ENCODE assay signal across 9 mouse cellular contexts in the genomic region with DNA sequence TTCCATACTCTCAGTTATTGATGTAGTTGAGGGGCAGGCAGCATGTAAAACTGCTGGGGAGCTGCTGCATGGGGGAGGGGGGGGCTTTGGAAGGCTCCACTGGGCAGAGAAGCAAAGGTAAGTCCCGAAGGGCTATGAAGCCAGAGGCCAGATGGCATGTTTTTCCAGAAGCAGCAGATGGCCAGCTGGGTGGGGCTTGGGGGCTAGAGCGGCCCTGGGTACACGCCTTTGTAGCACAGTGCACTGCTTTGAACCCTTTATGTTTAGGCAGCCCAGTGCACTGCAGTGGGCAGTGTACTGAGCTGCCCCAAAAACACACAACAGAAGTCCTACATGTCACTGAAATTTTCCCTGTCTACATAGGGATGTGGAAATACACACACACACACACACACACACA. TPM values are rescaled to one million over a fixed set of nuclear protein-coding genes. Genes with fewer than 3 reads are reported as not detected.
A peak's percentile ranks its signal among the peaks of the same experiment; 100 is the strongest.
DNase-seq lines count a peak whose midpoint lies in the region; ATAC-seq and TF ChIP-seq lines count a peak whose summit lies in the region.
"Had no signal": no experiment of that assay in that cellular context is flagged by ENCODE, and none has a peak within 500 bp of the region (broad histone marks: within the 10 kb centered on the region; RNA-seq: fewer than 3 reads in every experiment).

No protein-coding gene starts in this region.

- no peaks in the 10 kb centered on the region for H3K79me2 ChIP-seq in liver, adult 2 months (ENCODE audit: control insufficient read depth, insufficient read depth, low read length)

- no peaks in the 10 kb centered on the region for H3K27me3 ChIP-seq in intestine, embryonic 15.5 days (replicated peaks)
- H3K27me3 ChIP-seq in intestine, postnatal 0 days (replicated peaks; ENCODE audit: control insufficient read depth, insufficient read depth, low read length) = no peaks in the 10 kb centered on the region
- H3K27me3 ChIP-seq in forebrain, embryonic 12.5 days = no peaks in the 10 kb centered on the region
- H3K27me3 ChIP-seq in liver, adult 2 months (ENCODE audit: control insufficient read depth, insufficient read depth, low read length) = no peaks in the 10 kb centered on the region
- no peaks in the 10 kb centered on the region for H3K27me3 ChIP-seq in neural tube, embryonic 12.5 days (replicated peaks)
- H3K27me3 ChIP-seq: embryonic facial prominence, embryonic 13.5 days had no signal

- no peak overlapping the region for H3K4me2 ChIP-seq in intestine, embryonic 15.5 days (replicated peaks)
- no peak overlapping the region for H3K4me2 ChIP-seq in intestine, postnatal 0 days (replicated peaks; ENCODE audit: low read depth)
- no peak overlapping the region for H3K4me2 ChIP-seq in forebrain, embryonic 12.5 days
- H3K4me2 ChIP-seq in neural tube, embryonic 12.5 days (replicated peaks) = no peak overlapping the region
- H3K4me2 ChIP-seq: embryonic facial prominence, embryonic 13.5 days had no signal

- no peak for DNase-seq in liver, adult 2 months (ENCODE audit: extremely low read depth, low read depth, low spot score)
- no peak for DNase-seq in gastrocnemius, postnatal 4 days (ENCODE audit: low spot score in 2 of 2)
- DNase-seq in gastrocnemius, adult 8-10 months (ENCODE audit: low spot score in 2 of 2) = no peak
- DNase-seq in spleen, adult 18-20 months = no peak

- TF ChIP-seq POLR2A in liver, adult 2 months (IDR thresholded peaks at IDR 0.05; ENCODE audit: extremely low read depth, insufficient read depth, low read length) = no peak

- 45% methylated on average over 3 of the region's 3 CpGs for WGBS in intestine, embryonic 15.5 days
- WGBS in intestine, postnatal 0 days = 24% methylated on average over 3 of the region's 3 CpGs
- 65% methylated on average over 3 of the region's 3 CpGs for WGBS in forebrain, embryonic 12.5 days
- WGBS in liver, adult 2 months = 80% methylated on average over 3 of the region's 3 CpGs
- 12% methylated on average over 3 of the region's 3 CpGs for WGBS in neural tube, embryonic 12.5 days

- H3K4me3 ChIP-seq in intestine, embryonic 15.5 days (replicated peaks) = no peak overlapping the region
- no peak overlapping the region for H3K4me3 ChIP-seq in intestine, postnatal 0 days (ENCODE audit: low read depth, low read length)
- H3K4me3 ChIP-seq in forebrain, embryonic 12.5 days (replicated peaks) = no peak overlapping the region
- H3K4me3 ChIP-seq in liver, adult 2 months (ENCODE audit: insufficient read depth, low read depth, low read length) = peak overlapping the region; percentile 43
- H3K4me3 ChIP-seq in neural tube, embryonic 12.5 days = no peak overlapping the region
- H3K4me3 ChIP-seq: embryonic facial prominence, embryonic 13.5 days had no signal

- H3K9me3 ChIP-seq in intestine, embryonic 15.5 days = no peaks in the 10 kb centered on the region
- no peaks in the 10 kb centered on the region for H3K9me3 ChIP-seq in intestine, postnatal 0 days (ENCODE audit: control insufficient read depth)
- no peaks in the 10 kb centered on the region for H3K9me3 ChIP-seq in forebrain, embryonic 12.5 days
- no peaks in the 10 kb centered on the region for H3K9me3 ChIP-seq in neural tube, embryonic 12.5 days
- H3K9me3 ChIP-seq: embryonic facial prominence, embryonic 13.5 days had no signal

- no peak for TF ChIP-seq CTCF in intestine, postnatal 0 days (IDR thresholded peaks at IDR 0.05; ENCODE audit: low read depth)
- no peak for TF ChIP-seq CTCF in liver, adult 2 months (IDR thresholded peaks at IDR 0.05; ENCODE audit: low read depth, low read length)

- no peaks in the 10 kb centered on the region for H3K36me3 ChIP-seq in intestine, embryonic 15.5 days
- H3K36me3 ChIP-seq in intestine, postnatal 0 days (ENCODE audit: control insufficient read depth, insufficient read depth) = no peaks in the 10 kb centered on the region
- no peaks in the 10 kb centered on the region for H3K36me3 ChIP-seq in forebrain, embryonic 12.5 days (replicated peaks)
- H3K36me3 ChIP-seq in liver, adult 2 months (ENCODE audit: control insufficient read depth, insufficient read depth, low read length) = no peaks in the 10 kb centered on the region
- H3K36me3 ChIP-seq in neural tube, embryonic 12.5 days = no peaks in the 10 kb centered on the region
- H3K36me3 ChIP-seq: embryonic facial prominence, embryonic 13.5 days had no signal

- ATAC-seq in intestine, embryonic 15.5 days = 0 out of 2 replicates have a peak, but pooled peaks have one; percentile 39
- ATAC-seq in intestine, postnatal 0 days = no peak
- ATAC-seq in forebrain, embryonic 12.5 days (ENCODE audit: low FRiP score) = 0 out of 2 replicates have a peak, but pooled peaks have one; percentile 44
- peak; percentile 78 for ATAC-seq in neural tube, embryonic 12.5 days (ENCODE audit: low FRiP score, low read depth)

- no peak overlapping the region for H3K27ac ChIP-seq in intestine, embryonic 15.5 days
- H3K27ac ChIP-seq in intestine, postnatal 0 days (ENCODE audit: low read depth, low read length) = no peak overlapping the region
- peak overlapping the region; percentile 71 for H3K27ac ChIP-seq in forebrain, embryonic 12.5 days
- peak overlapping the region; percentile 58; the same call in 1 of the 2 replicates for H3K27ac ChIP-seq in liver, adult 2 months (replicated peaks; ENCODE audit: insufficient read depth, low read depth, low read length)
- no peak overlapping the region for H3K27ac ChIP-seq in neural tube, embryonic 12.5 days
- H3K27ac ChIP-seq: embryonic facial prominence, embryonic 13.5 days had no signal

- 0 out of 2 replicates have a peak, but pooled peaks cover 3% of the 10 kb centered on the region for H3K4me1 ChIP-seq in intestine, embryonic 15.5 days (replicated peaks)
- H3K4me1 ChIP-seq in intestine, postnatal 0 days (replicated peaks; ENCODE audit: control insufficient read depth, insufficient read depth, low read length) = peaks cover 4% of the 10 kb centered on the region; the same call in 1 of the 2 replicates
- peaks cover 5% of the 10 kb centered on the region for H3K4me1 ChIP-seq in forebrain, embryonic 12.5 days
- H3K4me1 ChIP-seq in liver, adult 2 months (ENCODE audit: control insufficient read depth, insufficient read depth, low read length) = no peaks in the 10 kb centered on the region; the same call in 1 of the 2 replicates
- H3K4me1 ChIP-seq in neural tube, embryonic 12.5 days = peaks cover 7% of the 10 kb centered on the region; the same call in 1 of the 2 replicates
- H3K4me1 ChIP-seq: embryonic facial prominence, embryonic 13.5 days had no signal

- no peak overlapping the region for H3K9ac ChIP-seq in intestine, embryonic 15.5 days
- no peak overlapping the region for H3K9ac ChIP-seq in intestine, postnatal 0 days (ENCODE audit: low read depth, low read length)
- no peak overlapping the region for H3K9ac ChIP-seq in forebrain, embryonic 12.5 days
- peak overlapping the region; percentile 37 for H3K9ac ChIP-seq in liver, adult 2 months (ENCODE audit: low read depth, low read length)
- H3K9ac ChIP-seq in neural tube, embryonic 12.5 days = peak overlapping the region; percentile 8; the same call in 1 of the 2 replicates
- H3K9ac ChIP-seq: embryonic facial prominence, embryonic 13.5 days had no signal

RNA-seq across cellular contexts. Expression of gene Fuca1, which starts 7.7 kb away (rescaled TPM):
- polyA plus RNA-seq in intestine, embryonic 15.5 days (2015; fragmentation: Nextera tagmentation; extraction: Ambion mirVana) = 134 and 154 TPM in 2 replicates
- polyA plus RNA-seq in intestine, postnatal 0 days (2015; fragmentation: Nextera tagmentation; extraction: Ambion mirVana) = 717 and 739 TPM in 2 replicates
- 38.1 and 45.0 TPM in 2 replicates for polyA plus RNA-seq in forebrain, embryonic 12.5 days (2016; fragmentation: Nextera tagmentation; extraction: Ambion mirVana)
- 45.7 and 46.4 TPM in 2 replicates for total RNA-seq in liver, adult 2 months (2014; rRNA removed)
- 54.9 and 58.7 TPM in 2 replicates for polyA plus RNA-seq in liver, adult 2 months (2012; rRNA removed)
- 48.2 and 53.6 TPM in 2 replicates for polyA plus RNA-seq in neural tube, embryonic 12.5 days (2016; fragmentation: Nextera tagmentation; extraction: Ambion mirVana)
- total RNA-seq in gastrocnemius, postnatal 4 days (2021) = 10 to 100 TPM; 46.6 to 46.7 TPM
- 10 to 100 TPM; 14.8 to 28.3 (median 23.6) TPM for total RNA-seq in gastrocnemius, adult 8-10 months (2022)

RNA-seq across cellular contexts. Expression of gene Cnr2, which starts 17.6 kb away (rescaled TPM):
- polyA plus RNA-seq in intestine, embryonic 15.5 days (2015; fragmentation: Nextera tagmentation; extraction: Ambion mirVana) = 0.28 and 0.42 TPM in 2 replicates
- 0.14 and 0.24 TPM in 2 replicates for polyA plus RNA-seq in intestine, postnatal 0 days (2015; fragmentation: Nextera tagmentation; extraction: Ambion mirVana)
- 0.32 and 0.36 TPM in 2 replicates for polyA plus RNA-seq in forebrain, embryonic 12.5 days (2016; fragmentation: Nextera tagmentation; extraction: Ambion mirVana)
- total RNA-seq in liver, adult 2 months (2014; rRNA removed) = 3.0 and 3.9 TPM in 2 replicates
- 1.4 and 2.1 TPM in 2 replicates for polyA plus RNA-seq in liver, adult 2 months (2012; rRNA removed)
- 0.32 and 0.34 TPM in 2 replicates for polyA plus RNA-seq in neural tube, embryonic 12.5 days (2016; fragmentation: Nextera tagmentation; extraction: Ambion mirVana)
- under 1 TPM; 0.65 to 0.78 TPM for total RNA-seq in gastrocnemius, postnatal 4 days (2021)
- total RNA-seq in gastrocnemius, adult 8-10 months (2022) = under 1 TPM in 3 of 4 experiments, not detected in 1; 0.05 to 0.11 (median 0.07) TPM

RNA-seq across cellular contexts. Expression of gene Hmgcl, which starts 33.4 kb away (rescaled TPM):
- 105 and 113 TPM in 2 replicates for polyA plus RNA-seq in intestine, embryonic 15.5 days (2015; fragmentation: Nextera tagmentation; extraction: Ambion mirVana)
- polyA plus RNA-seq in intestine, postnatal 0 days (2015; fragmentation: Nextera tagmentation; extraction: Ambion mirVana) = 232 and 235 TPM in 2 replicates
- 52.3 and 55.8 TPM in 2 replicates for polyA plus RNA-seq in forebrain, embryonic 12.5 days (2016; fragmentation: Nextera tagmentation; extraction: Ambion mirVana)
- total RNA-seq in liver, adult 2 months (2014; rRNA removed) = 179 and 187 TPM in 2 replicates
- polyA plus RNA-seq in liver, adult 2 months (2012; rRNA removed) = 266 and 291 TPM in 2 replicates
- polyA plus RNA-seq in neural tube, embryonic 12.5 days (2016; fragmentation: Nextera tagmentation; extraction: Ambion mirVana) = 55.9 and 56.6 TPM in 2 replicates
- 10 to 100 TPM; 46.6 to 47.7 TPM for total RNA-seq in gastrocnemius, postnatal 4 days (2021)
- 10 to 100 TPM; 39.8 to 44.0 (median 42.0) TPM for total RNA-seq in gastrocnemius, adult 8-10 months (2022)

RNA-seq across cellular contexts. Expression of gene Pnrc2, which starts 39.2 kb away (rescaled TPM):
- polyA plus RNA-seq in intestine, embryonic 15.5 days (2015; fragmentation: Nextera tagmentation; extraction: Ambion mirVana) = 164 and 177 TPM in 2 replicates
- polyA plus RNA-seq in intestine, postnatal 0 days (2015; fragmentation: Nextera tagmentation; extraction: Ambion mirVana) = 103 and 114 TPM in 2 replicates
- polyA plus RNA-seq in forebrain, embryonic 12.5 days (2016; fragmentation: Nextera tagmentation; extraction: Ambion mirVana) = 196 and 199 TPM in 2 replicates
- 37.3 and 56.5 TPM in 2 replicates for total RNA-seq in liver, adult 2 months (2014; rRNA removed)
- polyA plus RNA-seq in liver, adult 2 months (2012; rRNA removed) = 6.7 and 12.2 TPM in 2 replicates
- polyA plus RNA-seq in neural tube, embryonic 12.5 days (2016; fragmentation: Nextera tagmentation; extraction: Ambion mirVana) = 145 and 154 TPM in 2 replicates
- 10 to 100 TPM; 76.6 to 91.3 TPM for total RNA-seq in gastrocnemius, postnatal 4 days (2021)
- total RNA-seq in gastrocnemius, adult 8-10 months (2022) = 10 to 100 TPM; 30.2 to 36.3 (median 32.7) TPM

RNA-seq across cellular contexts. Expression of gene Gale, which starts 50.7 kb away (rescaled TPM):
- polyA plus RNA-seq in intestine, embryonic 15.5 days (2015; fragmentation: Nextera tagmentation; extraction: Ambion mirVana) = 82.5 and 108 TPM in 2 replicates
- 99.5 and 131 TPM in 2 replicates for polyA plus RNA-seq in intestine, postnatal 0 days (2015; fragmentation: Nextera tagmentation; extraction: Ambion mirVana)
- 28.3 and 30.9 TPM in 2 replicates for polyA plus RNA-seq in forebrain, embryonic 12.5 days (2016; fragmentation: Nextera tagmentation; extraction: Ambion mirVana)
- total RNA-seq in liver, adult 2 months (2014; rRNA removed) = 34.2 and 38.5 TPM in 2 replicates
- polyA plus RNA-seq in liver, adult 2 months (2012; rRNA removed) = 32.0 and 33.6 TPM in 2 replicates
- polyA plus RNA-seq in neural tube, embryonic 12.5 days (2016; fragmentation: Nextera tagmentation; extraction: Ambion mirVana) = 34.8 and 38.9 TPM in 2 replicates
- 1 to 10 TPM; 7.1 to 7.7 TPM for total RNA-seq in gastrocnemius, postnatal 4 days (2021)
- 1 to 10 TPM in 1 of 4 experiments, under 1 TPM in 2, not detected in 1; 0.40 to 1.3 (median 0.72) TPM for total RNA-seq in gastrocnemius, adult 8-10 months (2022)

Comparison
In these comparisons a context has a peak if more than half of its experiments do, and no peak if none do; other contexts are left out.
1. H3K27ac ChIP-seq: peak in forebrain, embryonic 12.5 days (single experiment) and liver, adult 2 months (single experiment); none in intestine, embryonic 15.5 days (single experiment), intestine, postnatal 0 days (single experiment) and neural tube, embryonic 12.5 days (single experiment).
2. H3K9ac ChIP-seq: peak in liver, adult 2 months (single experiment) and neural tube, embryonic 12.5 days (single experiment); none in intestine, embryonic 15.5 days (single experiment), intestine, postnatal 0 days (single experiment) and forebrain, embryonic 12.5 days (single experiment).